Mouse (Mus musculus) liver, adult 2 months (tissue): ENCODE data around the gene Olfr373.

Experiments
- CTCF ChIP-seq: fragments of 200-500 bp; IDR thresholded peaks from 2 replicates; pipeline ENCODE4 v1.5.1; 2011; ENCODE audit warnings: low read depth, low read length, control low read depth
- POLR2A ChIP-seq: fragments of 200-500 bp; IDR thresholded peaks from 2 replicates; pipeline ENCODE4 v1.6.1; 2011; ENCODE audit warnings: low read length, control low read depth; ENCODE audit not compliant: insufficient read depth; ENCODE audit errors: extremely low read depth

DNA sequence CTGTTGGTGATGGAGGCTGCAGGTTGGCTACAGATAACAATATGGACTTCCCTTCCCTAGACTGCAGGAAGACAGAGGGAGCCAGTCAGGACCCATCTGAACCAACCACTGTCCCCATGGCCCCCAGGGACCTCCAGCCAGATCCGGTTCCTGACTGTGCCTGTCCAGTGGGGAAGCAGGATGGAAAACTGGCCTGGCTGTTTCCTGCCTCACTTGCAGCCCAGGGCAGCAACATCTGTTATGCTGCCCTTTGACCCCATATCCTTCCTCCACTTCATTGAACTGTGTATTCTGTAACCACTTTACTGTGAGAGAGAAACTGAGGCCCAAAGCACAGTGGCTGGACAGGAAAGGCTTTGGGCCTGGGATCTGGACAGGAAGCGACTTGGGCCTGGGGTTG, 48.3 kb downstream of the Olfr373 start:
- TF ChIP-seq CTCF (no peak), POLR2A (no peak)
